Mouse (Mus musculus) hindbrain, embryonic 10.5 days (tissue): Measurements from ENCODE around the gene Irx5. TPM values are rescaled to one million over a fixed set of nuclear protein-coding genes. Genes with fewer than 3 reads are reported as not detected.

ENCODE experiments used
- DNase-seq: peaks from one replicate; pipeline ENCODE4 v3.0.0-alpha.2; 2017; ENCODE audit warnings: low spot score
- H3K27ac ChIP-seq: fragments of 300-500 bp; sonication (generic); 2 replicates; pipeline ENCODE4 v1.5.1; 2016; ENCODE audit warnings: mild to moderate bottlenecking, moderate library complexity
- H3K27me3 ChIP-seq: fragments of 300-500 bp; sonication (generic); 2 replicates; pipeline ENCODE4 v1.6.1; 2016; ENCODE audit warnings: mild to moderate bottlenecking; ENCODE audit not compliant: poor library complexity, insufficient read depth, severe bottlenecking
- H3K36me3 ChIP-seq: fragments of 300-500 bp; sonication (generic); 2 replicates; pipeline ENCODE4 v1.6.1; 2016; ENCODE audit warnings: mild to moderate bottlenecking, moderate library complexity
- H3K4me1 ChIP-seq: fragments of 300-500 bp; sonication (generic); replicated peaks from 2 replicates; pipeline ENCODE4 v1.6.1; 2016; ENCODE audit warnings: mild to moderate bottlenecking
- H3K4me3 ChIP-seq: fragments of 300-500 bp; sonication (generic); 2 replicates; pipeline ENCODE4 v1.5.1; 2016; ENCODE audit warnings: mild to moderate bottlenecking, moderate library complexity
- H3K9me3 ChIP-seq: fragments of 300-500 bp; sonication (generic); 2 replicates; pipeline ENCODE4 v1.6.1; 2016; ENCODE audit warnings: mild to moderate bottlenecking, moderate library complexity
- WGBS: fragments of 180-500 bp; shearing (Covaris S2); methylation state at CpG from one replicate; pipeline ENCODE4 v1.1.7; 2016; 5-methylcytosine and 5-hydroxymethylcytosine counted together
- polyA plus RNA-seq: library from polyadenylated mRNA; unstranded; fragments of >200 nt; fragmentation: Nextera tagmentation; extraction: Ambion mirVana; gene quantifications from 2 replicates; pipeline ENCODE4 v1.2.1, GENCODE M21; 2016

The Irx5 gene
- polyA plus RNA-seq, 1 experiment from 2014 or later, result 29.7 TPM

GRCm38 (mm10) chr8:92420666-92421065 lies 63.2 kb downstream of the Irx5 start:
- 79% methylated on average over 7 of the region's 7 CpGs for WGBS

More at GRCm38 (mm10) chr8:92420666-92421065, 63.2 kb downstream of the Irx5 start:
- Histone ChIP-seq H3K27ac (no peak overlapping the region), H3K4me3 (no peak overlapping the region), H3K27me3 (0 out of 2 replicates have a peak, but pooled peaks cover 5% of the 10 kb centered on the region), H3K4me1 (0 out of 2 replicates have a peak, but pooled peaks cover 5% of the 10 kb centered on the region), H3K36me3 (no peaks in the 10 kb centered on the region), H3K9me3 (no peaks in the 10 kb centered on the region)
- no peak for DNase-seq
